Mouse (Mus musculus): Measurements from ENCODE around the gene Pnpo. TPM values are rescaled to one million over a fixed set of nuclear protein-coding genes. Genes with fewer than 3 reads are reported as not detected.

Gene Pnpo
- total RNA-seq (2015; ENCODE audit: low replicate concordance) (57.0 and 70.6 TPM in 2 replicates), total RNA-seq (2017; ENCODE audit: low replicate concordance) (74.7 and 92.1 TPM in 2 replicates)

- ATAC-seq (replicated peaks; ENCODE audit: low FRiP score, poor library complexity, severe bottlenecking) = peak; percentile 73
Observed at GRCm38 (mm10) chr11:96943746-96944304, at the start of gene Pnpo. TSS of gene Pnpo (minus strand) at chr11:96943986.

- no peak for ATAC-seq (replicated peaks; ENCODE audit: low FRiP score, poor library complexity, severe bottlenecking)
Observed at GRCm38 (mm10) chr11:96992722-96993311, 49.0 kb upstream of the Pnpo start.

- no peak for ATAC-seq (replicated peaks; ENCODE audit: low FRiP score, poor library complexity, severe bottlenecking)
Observed at GRCm38 (mm10) chr11:96991501-96991900, 47.7 kb upstream of the Pnpo start.

GRCm38 (mm10) chr11:96987873-96988655, 44.3 kb upstream of the Pnpo start:
- ATAC-seq (replicated peaks; ENCODE audit: low FRiP score, poor library complexity, severe bottlenecking) = no peak

- ATAC-seq (replicated peaks; ENCODE audit: low FRiP score, poor library complexity, severe bottlenecking) = no peak
Observed at GRCm38 (mm10) chr11:96986463-96986862, 42.7 kb upstream of the Pnpo start.

- ATAC-seq (replicated peaks; ENCODE audit: low FRiP score, poor library complexity, severe bottlenecking) = no peak
Observed at GRCm38 (mm10) chr11:96984903-96985302, 41.1 kb upstream of the Pnpo start.

GRCm38 (mm10) chr11:96982859-96983258, 39.1 kb upstream of the Pnpo start, which contains the start of gene Sp2:
TSS of gene Sp2 (minus strand) at chr11:96982959.
- no peak for ATAC-seq (replicated peaks; ENCODE audit: low FRiP score, poor library complexity, severe bottlenecking)

- ATAC-seq (replicated peaks; ENCODE audit: low FRiP score, poor library complexity, severe bottlenecking) = no peak
Observed at GRCm38 (mm10) chr11:96982355-96982754, 38.6 kb upstream of the Pnpo start.

GRCm38 (mm10) chr11:96981461-96981860, 37.7 kb upstream of the Pnpo start:
- no peak for ATAC-seq (replicated peaks; ENCODE audit: low FRiP score, poor library complexity, severe bottlenecking)

- ATAC-seq (replicated peaks; ENCODE audit: low FRiP score, poor library complexity, severe bottlenecking) = no peak
Observed at GRCm38 (mm10) chr11:96980021-96980420, 36.2 kb upstream of the Pnpo start.

- no peak for ATAC-seq (replicated peaks; ENCODE audit: low FRiP score, poor library complexity, severe bottlenecking)
Observed at GRCm38 (mm10) chr11:96979329-96979728, 35.5 kb upstream of the Pnpo start.

GRCm38 (mm10) chr11:96978401-96979246, 34.8 kb upstream of the Pnpo start:
- no peak for ATAC-seq (replicated peaks; ENCODE audit: low FRiP score, poor library complexity, severe bottlenecking)

- ATAC-seq (replicated peaks; ENCODE audit: low FRiP score, poor library complexity, severe bottlenecking) = peak; percentile 87
Observed at GRCm38 (mm10) chr11:96977606-96978400, 34.0 kb upstream of the Pnpo start.

GRCm38 (mm10) chr11:96976911-96977591, 33.3 kb upstream of the Pnpo start:
- peak; percentile 56 for ATAC-seq (replicated peaks; ENCODE audit: low FRiP score, poor library complexity, severe bottlenecking)

- no peak for ATAC-seq (replicated peaks; ENCODE audit: low FRiP score, poor library complexity, severe bottlenecking)
Observed at GRCm38 (mm10) chr11:96976379-96976687, 32.5 kb upstream of the Pnpo start.

GRCm38 (mm10) chr11:96975511-96976378, 32.0 kb upstream of the Pnpo start:
- no peak for ATAC-seq (replicated peaks; ENCODE audit: low FRiP score, poor library complexity, severe bottlenecking)

- no peak for ATAC-seq (replicated peaks; ENCODE audit: low FRiP score, poor library complexity, severe bottlenecking)
Observed at GRCm38 (mm10) chr11:96974813-96975212, 31.0 kb upstream of the Pnpo start.

- no peak for ATAC-seq (replicated peaks; ENCODE audit: low FRiP score, poor library complexity, severe bottlenecking)
Observed at GRCm38 (mm10) chr11:96973426-96973964, 29.7 kb upstream of the Pnpo start.
